Mouse (Mus musculus) heart, postnatal 10 days (tissue): ENCODE data around the gene Eif4a1. TPM values are rescaled to one million over a fixed set of nuclear protein-coding genes. Genes with fewer than 3 reads are reported as not detected.
A peak's percentile ranks its signal among the peaks of the same experiment; 100 is the strongest.

Experiments
- DNase-seq, 2 experiments: peaks; one replicate each; pipeline ENCODE4 v3.0.0; 2021
- intact Hi-C: fragments of 180-260 bp; cut with DNase I; formaldehyde crosslinking; loops from one replicate; pipeline ENCODE4 v1.15.1; 2025
- total RNA-seq, 2 experiments: library from RNA; stranded (reverse); gene quantifications; 2 replicates each; pipeline ENCODE4 v1.2.3; 2021

Gene Eif4a1
- 100 to 1,000 TPM; 389 to 397 TPM for total RNA-seq

- intact Hi-C loops: loop anchor here (1.0 kb wide), 1 partner anchor 10 kb away; the partner anchor contains the start of gene Mpdu1
These were observed at the start of gene Eif4a1 for GRCm38 (mm10) chr11:69672211-69672706. TSS of gene Eif4a1 (minus strand) at chr11:69672423.

GRCm38 (mm10) chr11:69720852-69721251 lies 48.6 kb upstream of the Eif4a1 start:
- DNase-seq: no peak
- intact Hi-C loops: no loop called here

More at GRCm38 (mm10) chr11:69672211-69672706, at the start of gene Eif4a1:
- DNase-seq: peak; percentile 100

GRCm38 (mm10) chr11:69719423-69719822 lies 47.2 kb upstream of the Eif4a1 start:
- no peak for DNase-seq
- intact Hi-C loops: no loop called here

- intact Hi-C loops: no loop called here
- no peak for DNase-seq
These were observed 46.4 kb upstream of the Eif4a1 start for GRCm38 (mm10) chr11:69718661-69719060.

- intact Hi-C loops: no loop called here
- DNase-seq: no peak
These were observed 44.7 kb upstream of the Eif4a1 start for GRCm38 (mm10) chr11:69716953-69717352.

GRCm38 (mm10) chr11:69715929-69716328 lies 43.7 kb upstream of the Eif4a1 start:
- intact Hi-C loops: loop anchor here (1.0 kb wide), 1 partner anchor 34 kb away; the partner anchor contains the start of gene Senp3
- DNase-seq: peak in 1 of 2 experiments; percentile 26

- DNase-seq: peak in 1 of 2 experiments; percentile 51
- intact Hi-C loops: loop anchor here (1.0 kb wide), 1 partner anchor 33 kb away; the partner anchor contains the start of gene Senp3
These were observed 43.3 kb upstream of the Eif4a1 start for GRCm38 (mm10) chr11:69715482-69715881.

GRCm38 (mm10) chr11:69714636-69715329 lies 42.6 kb upstream of the Eif4a1 start:
- intact Hi-C loops: loop anchor here (1.0 kb wide), 1 partner anchor 32 kb away; the partner anchor contains the start of gene Senp3
- DNase-seq: no peak

- intact Hi-C loops: no loop called here
- DNase-seq: no peak
These were observed 40.9 kb upstream of the Eif4a1 start for GRCm38 (mm10) chr11:69712954-69713672.

GRCm38 (mm10) chr11:69711082-69711481 lies 38.9 kb upstream of the Eif4a1 start:
- no peak for DNase-seq
- intact Hi-C loops: no loop called here

GRCm38 (mm10) chr11:69710470-69710869 lies 38.2 kb upstream of the Eif4a1 start:
- DNase-seq: no peak
- intact Hi-C loops: no loop called here

GRCm38 (mm10) chr11:69709554-69710446 lies 37.6 kb upstream of the Eif4a1 start:
- no peak for DNase-seq
- intact Hi-C loops: no loop called here

GRCm38 (mm10) chr11:69708614-69709265 lies 36.5 kb upstream of the Eif4a1 start:
- DNase-seq: no peak
- intact Hi-C loops: no loop called here

GRCm38 (mm10) chr11:69707873-69708381 lies 35.7 kb upstream of the Eif4a1 start:
- no peak for DNase-seq
- intact Hi-C loops: no loop called here

GRCm38 (mm10) chr11:69707480-69707847 lies 35.2 kb upstream of the Eif4a1 start:
- intact Hi-C loops: no loop called here
- DNase-seq: no peak

- peak; percentile 91 to 92 for DNase-seq
- intact Hi-C loops: no loop called here
These were observed 34.7 kb upstream of the Eif4a1 start for GRCm38 (mm10) chr11:69706775-69707479.

- intact Hi-C loops: no loop called here
- DNase-seq: no peak
These were observed 32.4 kb upstream of the Eif4a1 start for GRCm38 (mm10) chr11:69704613-69705010.

GRCm38 (mm10) chr11:69703814-69704612 lies 31.8 kb upstream of the Eif4a1 start:
- intact Hi-C loops: no loop called here
- DNase-seq: no peak
